Mouse (Mus musculus): Measurements from ENCODE around the gene Jmjd4. TPM values are rescaled to one million over a fixed set of nuclear protein-coding genes. Genes with fewer than 3 reads are reported as not detected.

Gene Jmjd4
- polyA plus RNA-seq, 1 experiment from 2014 or later = 13.4 TPM

- Histone ChIP-seq H3K27me3 (ENCODE audit: insufficient read depth, poor library complexity, severe bottlenecking) (no peaks in the 10 kb centered on the region), H3K4me3 (no peak overlapping the region), H3K36me3 (peaks cover 71% of the 10 kb centered on the region), H3K27ac (no peak overlapping the region), H3K9me3 (no peaks in the 10 kb centered on the region), H3K4me1 (replicated peaks) (no peaks in the 10 kb centered on the region)
- no peak for DNase-seq (ENCODE audit: low spot score)
- 82% methylated on average over 1 of the region's 1 CpGs for WGBS
Measured at GRCm38 (mm10) chr11:59429959-59430358, 19.9 kb upstream of the Jmjd4 start.

DNA sequence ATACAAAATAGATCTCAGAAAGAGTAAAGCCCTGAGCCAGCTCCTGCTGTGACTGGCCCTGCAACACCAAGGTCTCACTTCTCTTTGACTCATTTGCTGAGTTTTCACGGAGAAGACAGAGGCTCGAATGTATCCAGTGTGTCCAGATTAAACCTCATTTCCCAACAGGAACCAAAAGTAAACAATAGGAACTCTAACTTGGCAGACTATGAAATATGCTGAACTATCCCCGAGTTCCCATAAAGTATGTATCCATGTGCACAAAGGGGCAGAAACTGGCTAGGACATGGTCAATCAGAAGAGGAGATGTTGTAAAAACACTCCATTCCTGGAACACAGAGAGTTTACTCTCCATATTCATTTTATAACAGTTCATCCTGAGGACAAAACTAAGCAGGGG is 17.6 kb upstream of the Jmjd4 start:
- no peaks in the 10 kb centered on the region for H3K27me3 ChIP-seq (ENCODE audit: insufficient read depth, poor library complexity, severe bottlenecking)
- H3K9me3 ChIP-seq = peaks cover 13% of the 10 kb centered on the region
- WGBS = 78% methylated on average over 3 of the region's 3 CpGs
- no peaks in the 10 kb centered on the region for H3K4me1 ChIP-seq (replicated peaks)
- no peak for DNase-seq (ENCODE audit: low spot score)
- H3K4me3 ChIP-seq = no peak overlapping the region
- H3K36me3 ChIP-seq = peaks cover 67% of the 10 kb centered on the region
- H3K27ac ChIP-seq = no peak overlapping the region

GRCm38 (mm10) chr11:59437954-59438353 is 11.9 kb upstream of the Jmjd4 start:
- no peak overlapping the region for H3K27ac ChIP-seq
- peaks cover 13% of the 10 kb centered on the region for H3K9me3 ChIP-seq
- no peaks in the 10 kb centered on the region for H3K27me3 ChIP-seq (ENCODE audit: insufficient read depth, poor library complexity, severe bottlenecking)
- no peaks in the 10 kb centered on the region for H3K4me1 ChIP-seq (replicated peaks)
- 93% methylated on average over 12 of the region's 12 CpGs for WGBS
- no peak overlapping the region for H3K4me3 ChIP-seq
- peaks cover 63% of the 10 kb centered on the region for H3K36me3 ChIP-seq
- no peak for DNase-seq (ENCODE audit: low spot score)

- H3K36me3 ChIP-seq = peaks cover 30% of the 10 kb centered on the region
- H3K9me3 ChIP-seq = no peaks in the 10 kb centered on the region
- no peaks in the 10 kb centered on the region for H3K27me3 ChIP-seq (ENCODE audit: insufficient read depth, poor library complexity, severe bottlenecking)
- H3K4me1 ChIP-seq (replicated peaks) = 0 out of 2 replicates have a peak, but pooled peaks cover 2% of the 10 kb centered on the region
- no peak overlapping the region for H3K27ac ChIP-seq
- no peak overlapping the region for H3K4me3 ChIP-seq
- DNase-seq (ENCODE audit: low spot score) = no peak
Measured at GRCm38 (mm10) chr11:59443102-59443501, 6.7 kb upstream of the Jmjd4 start.

DNA sequence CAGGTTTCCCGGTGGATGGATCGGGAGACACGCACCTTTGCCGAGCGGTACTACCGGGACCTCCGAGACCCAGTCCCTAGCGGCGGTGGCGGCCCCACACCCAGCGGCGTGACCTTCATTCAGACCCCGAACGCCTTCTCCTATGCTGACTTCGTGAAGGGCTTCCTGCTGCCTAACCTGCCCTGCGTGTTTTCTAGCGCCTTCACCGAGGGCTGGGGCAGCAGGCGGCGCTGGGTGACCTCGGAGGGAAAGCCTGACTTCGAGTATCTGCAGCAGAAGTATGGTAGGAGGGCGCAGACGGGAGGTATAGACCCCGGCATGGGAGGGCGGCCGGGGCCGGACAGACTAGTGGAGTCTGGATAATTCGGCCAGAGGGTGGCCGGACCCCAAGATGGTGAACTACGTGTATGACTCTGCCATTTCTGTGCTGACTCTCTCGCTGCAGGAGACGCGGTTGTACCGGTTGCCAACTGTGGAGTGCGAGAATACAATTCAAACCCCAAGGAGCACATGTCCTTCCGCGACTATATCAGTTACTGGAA is 456 bp downstream of the Jmjd4 start:
- Histone ChIP-seq H3K27ac (peak overlapping the region; percentile 93), H3K4me1 (replicated peaks) (peaks cover 35% of the 10 kb centered on the region), H3K36me3 (peaks cover 38% of the 10 kb centered on the region), H3K27me3 (ENCODE audit: insufficient read depth, poor library complexity, severe bottlenecking) (no peaks in the 10 kb centered on the region), H3K9me3 (no peaks in the 10 kb centered on the region), H3K4me3 (peak overlapping the region; percentile 73)
- under 1% methylated on average over 38 of the region's 38 CpGs for WGBS
- DNase-seq (ENCODE audit: low spot score) = no peak

GRCm38 (mm10) chr11:59451086-59451485 is 1.2 kb downstream of the Jmjd4 start, which contains the start of gene Snap47:
Gene Snap47 (minus strand): TSS chr11:59451186.
- WGBS = 83% methylated on average over 4 of the region's 4 CpGs

GRCm38 (mm10) chr11:59456346-59456745 is 6.5 kb downstream of the Jmjd4 start:
- Histone ChIP-seq H3K9me3 (no peaks in the 10 kb centered on the region), H3K27me3 (ENCODE audit: insufficient read depth, poor library complexity, severe bottlenecking) (no peaks in the 10 kb centered on the region), H3K4me3 (no peak overlapping the region), H3K36me3 (peaks cover 89% of the 10 kb centered on the region), H3K27ac (no peak overlapping the region), H3K4me1 (replicated peaks) (peaks cover 5% of the 10 kb centered on the region; the same call in 1 of the 2 replicates)
- WGBS = 88% methylated on average over 2 of the region's 2 CpGs
- DNase-seq (ENCODE audit: low spot score) = no peak

More at GRCm38 (mm10) chr11:59451086-59451485, 1.2 kb downstream of the Jmjd4 start, which contains the start of gene Snap47:
- H3K4me1 ChIP-seq (replicated peaks) = peaks cover 35% of the 10 kb centered on the region
- no peaks in the 10 kb centered on the region for H3K9me3 ChIP-seq
- H3K4me3 ChIP-seq = peak within 1 kb of the TSS; percentile 73
- peak within 1 kb of the TSS; percentile 93 for H3K27ac ChIP-seq
- no peaks in the 10 kb centered on the region for H3K27me3 ChIP-seq (ENCODE audit: insufficient read depth, poor library complexity, severe bottlenecking)
- H3K36me3 ChIP-seq = peaks cover 46% of the 10 kb centered on the region
- DNase-seq (ENCODE audit: low spot score) = no peak

DNA sequence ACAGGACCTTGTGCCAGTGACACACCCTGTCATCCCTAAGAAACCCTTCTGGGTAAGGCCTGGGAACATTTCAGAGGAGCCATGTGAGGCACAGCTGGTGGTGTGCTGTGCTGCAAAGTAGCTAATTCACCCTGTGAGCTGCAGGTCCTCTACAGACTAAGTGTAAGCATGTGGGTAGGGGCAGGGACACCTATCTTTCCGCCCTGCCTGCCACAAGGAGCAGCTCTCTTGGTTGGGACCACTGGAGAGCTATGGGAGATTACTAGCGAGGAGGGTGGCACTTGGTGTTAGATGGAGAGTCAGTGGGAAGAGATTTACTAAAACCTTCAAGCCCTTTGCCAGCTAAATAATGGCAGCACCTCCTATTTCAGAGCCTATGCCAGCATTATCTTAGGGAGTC is 7.0 kb downstream of the Jmjd4 start:
- Histone ChIP-seq H3K4me1 (replicated peaks) (0 out of 2 replicates have a peak, but pooled peaks cover under 1% of the 10 kb centered on the region), H3K36me3 (peaks cover 89% of the 10 kb centered on the region), H3K4me3 (no peak overlapping the region), H3K27ac (no peak overlapping the region), H3K27me3 (ENCODE audit: insufficient read depth, poor library complexity, severe bottlenecking) (no peaks in the 10 kb centered on the region), H3K9me3 (no peaks in the 10 kb centered on the region)
- DNase-seq (ENCODE audit: low spot score) = no peak
- WGBS = 90% methylated on average over 2 of the region's 2 CpGs

DNA sequence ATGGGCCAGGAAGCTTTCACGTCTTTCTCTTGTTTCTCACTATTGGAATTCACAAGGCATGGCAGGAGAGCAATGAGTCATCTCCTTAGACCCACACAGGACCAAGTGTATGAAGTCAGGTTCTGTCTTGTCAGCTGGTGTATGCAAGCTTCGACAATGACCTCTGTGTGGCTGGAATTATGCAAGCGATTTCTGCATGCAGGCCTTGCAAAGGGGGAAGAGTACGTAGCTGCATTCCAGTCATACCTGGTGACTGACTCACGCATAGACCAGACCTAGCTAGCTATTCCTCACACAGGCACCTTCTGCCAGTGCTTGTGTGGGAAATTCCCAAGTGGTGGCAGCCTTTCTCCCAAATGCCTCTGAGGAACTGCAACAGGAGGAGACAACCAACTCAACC is 9.1 kb downstream of the Jmjd4 start:
- WGBS = 63% methylated on average over 5 of the region's 5 CpGs
- H3K9me3 ChIP-seq = peaks cover 20% of the 10 kb centered on the region
- H3K36me3 ChIP-seq = peaks cover 91% of the 10 kb centered on the region
- H3K4me1 ChIP-seq (replicated peaks) = no peaks in the 10 kb centered on the region
- no peak overlapping the region for H3K4me3 ChIP-seq
- no peak overlapping the region for H3K27ac ChIP-seq
- no peak for DNase-seq (ENCODE audit: low spot score)
- H3K27me3 ChIP-seq (ENCODE audit: insufficient read depth, poor library complexity, severe bottlenecking) = no peaks in the 10 kb centered on the region

DNA sequence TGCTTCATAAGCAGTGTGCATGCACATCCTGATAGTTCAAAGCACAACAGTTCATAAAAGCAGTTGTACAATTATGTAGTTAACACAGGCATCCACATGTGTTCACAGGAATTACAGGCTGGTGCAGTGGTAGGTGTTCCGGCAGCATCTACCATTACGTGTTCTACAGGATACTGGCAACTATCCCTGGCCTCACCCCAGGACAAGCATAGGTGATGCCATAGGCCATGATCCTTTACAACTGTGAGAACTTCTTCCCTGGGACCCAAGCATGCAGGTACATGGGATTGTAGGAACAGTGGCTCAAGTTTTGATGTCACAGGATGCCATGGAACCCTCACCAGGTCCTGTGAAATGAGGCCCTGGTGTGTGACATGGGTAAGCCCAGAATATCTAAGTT is 10.6 kb downstream of the Jmjd4 start:
- no peak for DNase-seq (ENCODE audit: low spot score)
- H3K4me3 ChIP-seq = no peak overlapping the region
- no peaks in the 10 kb centered on the region for H3K4me1 ChIP-seq (replicated peaks)
- no peak overlapping the region for H3K27ac ChIP-seq
- no peaks in the 10 kb centered on the region for H3K27me3 ChIP-seq (ENCODE audit: insufficient read depth, poor library complexity, severe bottlenecking)
- peaks cover 33% of the 10 kb centered on the region for H3K9me3 ChIP-seq
- peaks cover 91% of the 10 kb centered on the region for H3K36me3 ChIP-seq
- 95% methylated on average over 2 of the region's 2 CpGs for WGBS

GRCm38 (mm10) chr11:59471413-59472325 is 21.8 kb downstream of the Jmjd4 start:
- peak overlapping the region; percentile 92 for H3K4me3 ChIP-seq
- H3K9me3 ChIP-seq = peaks cover 4% of the 10 kb centered on the region; the same call in 1 of the 2 replicates
- DNase-seq (ENCODE audit: low spot score) = no peak
- no peaks in the 10 kb centered on the region for H3K27me3 ChIP-seq (ENCODE audit: insufficient read depth, poor library complexity, severe bottlenecking)
- peak overlapping the region; percentile 89 for H3K27ac ChIP-seq
- peaks cover 11% of the 10 kb centered on the region for H3K4me1 ChIP-seq (replicated peaks)
- 8% methylated on average over 37 of the region's 37 CpGs for WGBS
- peaks cover 11% of the 10 kb centered on the region for H3K36me3 ChIP-seq

DNA sequence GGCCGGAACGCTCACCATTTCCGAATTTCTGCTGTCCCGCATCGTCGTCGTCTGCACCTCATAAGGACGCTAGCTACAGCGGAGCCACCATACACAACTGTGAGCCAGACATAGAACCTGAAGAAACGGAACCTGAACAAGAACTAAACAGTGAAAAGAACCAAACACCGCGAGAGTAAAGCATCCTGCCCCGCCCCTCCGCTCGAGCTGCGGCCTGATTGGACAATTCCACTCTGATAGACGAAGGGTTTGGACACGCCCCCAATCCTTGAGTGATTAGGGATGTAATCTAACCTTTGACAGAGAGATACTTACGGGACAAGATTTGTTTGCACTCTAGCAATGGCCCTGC is 22.5 kb downstream of the Jmjd4 start, which contains the start of gene Zfp867:
TSS of gene Zfp867 (minus strand) at position 149 of the 352 bp plus-strand sequence.
- Histone ChIP-seq H3K9me3 (no peaks in the 10 kb centered on the region), H3K27me3 (ENCODE audit: insufficient read depth, poor library complexity, severe bottlenecking) (0 out of 2 replicates have a peak, but pooled peaks cover 3% of the 10 kb centered on the region), H3K36me3 (peaks cover 5% of the 10 kb centered on the region; the same call in 1 of the 2 replicates), H3K4me1 (replicated peaks) (peaks cover 11% of the 10 kb centered on the region), H3K27ac (peak within 1 kb of the TSS; percentile 89), H3K4me3 (peak within 1 kb of the TSS; percentile 92)
- under 1% methylated on average over 19 of the region's 19 CpGs for WGBS
- DNase-seq (ENCODE audit: low spot score) = peak; percentile 91

DNA sequence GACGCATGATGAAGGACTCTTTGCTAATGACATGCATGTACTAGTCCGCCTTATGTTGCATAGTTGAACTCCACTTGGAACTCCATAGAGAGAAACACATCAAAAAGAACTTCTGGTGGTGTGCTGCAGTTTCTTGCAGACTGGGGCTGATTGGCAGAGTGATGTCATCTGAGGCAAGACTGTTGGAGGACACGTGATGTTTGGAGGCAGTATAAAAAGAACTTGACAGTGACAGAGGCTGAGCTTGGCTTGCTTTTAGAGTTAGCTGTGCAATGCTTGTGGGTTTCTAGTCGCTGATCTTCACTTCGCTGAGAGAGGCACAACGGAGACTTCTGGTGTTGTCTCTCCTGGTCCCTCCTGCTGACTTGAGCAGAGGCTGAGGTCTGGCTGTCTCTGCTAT is 27.4 kb downstream of the Jmjd4 start:
- Histone ChIP-seq H3K9me3 (no peaks in the 10 kb centered on the region), H3K27ac (no peak overlapping the region), H3K27me3 (ENCODE audit: insufficient read depth, poor library complexity, severe bottlenecking) (0 out of 2 replicates have a peak, but pooled peaks cover 4% of the 10 kb centered on the region), H3K4me1 (replicated peaks) (no peaks in the 10 kb centered on the region), H3K4me3 (no peak overlapping the region), H3K36me3 (no peaks in the 10 kb centered on the region)
- WGBS = 71% methylated on average over 6 of the region's 6 CpGs
- no peak for DNase-seq (ENCODE audit: low spot score)

All from hindbrain, embryonic 10.5 days (tissue).